Mouse (Mus musculus) kidney, adult 2 months (tissue): ENCODE results near the gene Pde4c.

ENCODE experiments used
- CTCF ChIP-seq: fragments of 200-500 bp; conservative IDR thresholded peaks from 2 replicates; pipeline ENCODE4 v1.5.1; 2011; ENCODE audit warnings: low read depth, mild to moderate bottlenecking, control low read depth, low read length, moderate library complexity, mixed read lengths; ENCODE audit not compliant: insufficient read depth, insufficient read length
- POLR2A ChIP-seq: fragments of 200-500 bp; IDR thresholded peaks from one replicate; pipeline ENCODE4 v1.6.1; 2011; ENCODE audit warnings: low read depth, low read length, control low read depth

GRCm38 (mm10) chr8:70791294-70791701 lies 67.8 kb downstream of the Pde4c start:
- TF ChIP-seq POLR2A (no peak), CTCF (no peak)
